Mouse (Mus musculus) intestine, embryonic 15.5 days (tissue): ENCODE measurements around the gene Cavin4. TPM values are rescaled to one million over a fixed set of nuclear protein-coding genes. Genes with fewer than 3 reads are reported as not detected.

Source experiments
- ATAC-seq: fragments of 200-750 bp; cut with Nextera tagmentation; 2 replicates; pipeline ENCODE4 v1.8.0; 2017; ENCODE audit warnings: moderate TSS enrichment, moderate library complexity
- H3K27ac ChIP-seq: fragments of 300-500 bp; sonication (generic); 2 replicates; pipeline ENCODE4 v1.5.1; 2015; ENCODE audit warnings: mild to moderate bottlenecking, inconsistent platforms
- H3K27me3 ChIP-seq: fragments of 300-500 bp; sonication (generic); replicated peaks from 2 replicates; pipeline ENCODE4 v1.6.1; 2015; ENCODE audit warnings: inconsistent platforms
- H3K36me3 ChIP-seq: fragments of 300-500 bp; sonication (generic); 2 replicates; pipeline ENCODE4 v1.6.1; 2015; ENCODE audit warnings: inconsistent platforms
- H3K4me1 ChIP-seq: fragments of 300-500 bp; sonication (generic); replicated peaks from 2 replicates; pipeline ENCODE4 v1.6.1; 2015; ENCODE audit warnings: inconsistent platforms
- H3K4me2 ChIP-seq: fragments of 300-500 bp; sonication (generic); replicated peaks from 2 replicates; pipeline ENCODE4 v1.6.1; 2015; ENCODE audit warnings: mild to moderate bottlenecking, inconsistent platforms
- H3K4me3 ChIP-seq: fragments of 300-500 bp; sonication (generic); replicated peaks from 2 replicates; pipeline ENCODE4 v1.5.1; 2015; ENCODE audit warnings: inconsistent platforms
- H3K9ac ChIP-seq: fragments of 300-500 bp; sonication (generic); 2 replicates; pipeline ENCODE4 v1.6.1; 2015; ENCODE audit warnings: inconsistent platforms
- H3K9me3 ChIP-seq: fragments of 300-500 bp; sonication (generic); 2 replicates; pipeline ENCODE4 v1.6.1; 2016; ENCODE audit warnings: inconsistent platforms
- WGBS: fragments of 180-500 bp; shearing (Covaris S2); methylation state at CpG from one replicate; pipeline ENCODE4 v1.1.7; 2015; 5-methylcytosine and 5-hydroxymethylcytosine counted together
- polyA plus RNA-seq: library from polyadenylated mRNA; unstranded; fragments of >200 nt; fragmentation: Nextera tagmentation; extraction: Ambion mirVana; gene quantifications from 2 replicates; pipeline ENCODE4 v1.2.1, GENCODE M21; 2015

Cavin4 gene
- 0.35 and 0.39 TPM in 2 replicates for polyA plus RNA-seq

DNA sequence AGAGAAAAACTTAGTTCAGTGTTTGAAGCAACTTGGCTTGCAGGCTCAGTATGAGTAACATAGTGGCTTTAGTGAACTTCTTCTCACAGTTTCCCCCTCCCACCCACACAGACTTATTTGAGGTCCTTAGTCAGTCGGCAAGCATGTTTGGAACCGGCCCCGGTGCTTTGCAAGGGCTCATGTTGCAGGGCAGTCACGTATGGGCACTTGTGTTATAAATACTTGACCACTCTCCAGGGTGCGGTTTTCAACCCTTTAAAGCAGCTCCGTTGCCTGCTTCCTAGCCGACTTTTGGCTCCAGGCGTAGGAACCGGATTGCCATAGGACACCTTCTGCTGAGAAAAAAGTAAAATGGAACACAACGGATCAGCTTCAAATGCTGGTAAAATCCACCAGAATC, at the start of gene Cavin4:
TSS of gene Cavin4 (plus strand) at position 244 of the 400 bp plus-strand sequence.
- H3K36me3 ChIP-seq = 0 out of 2 replicates have a peak, but pooled peaks cover 4% of the 10 kb centered on the region
- ATAC-seq = no peak
- 92% methylated on average over 10 of the region's 10 CpGs for WGBS
- H3K4me2 ChIP-seq = no peak within 1 kb of the TSS
- H3K9me3 ChIP-seq = no peaks in the 10 kb centered on the region
- H3K9ac ChIP-seq = no peak within 1 kb of the TSS
- H3K4me1 ChIP-seq = no peaks in the 10 kb centered on the region; the same call in 1 of the 2 replicates
- no peaks in the 10 kb centered on the region for H3K27me3 ChIP-seq
- no peak within 1 kb of the TSS for H3K4me3 ChIP-seq
- no peak within 1 kb of the TSS for H3K27ac ChIP-seq

- Histone ChIP-seq H3K4me2 (no peak overlapping the region), H3K4me3 (no peak overlapping the region), H3K27me3 (no peaks in the 10 kb centered on the region), H3K9ac (no peak overlapping the region), H3K4me1 (0 out of 2 replicates have a peak, but pooled peaks cover 3% of the 10 kb centered on the region), H3K9me3 (no peaks in the 10 kb centered on the region), H3K36me3 (0 out of 2 replicates have a peak, but pooled peaks cover 5% of the 10 kb centered on the region), H3K27ac (no peak overlapping the region)
- WGBS = 88% methylated on average over 4 of the region's 4 CpGs
- ATAC-seq = no peak
These were observed 47.8 kb upstream of the Cavin4 start for GRCm38 (mm10) chr4:48615483-48615882.

- Histone ChIP-seq H3K36me3 (0 out of 2 replicates have a peak, but pooled peaks cover 5% of the 10 kb centered on the region), H3K27me3 (no peaks in the 10 kb centered on the region), H3K9me3 (no peaks in the 10 kb centered on the region), H3K27ac (no peak overlapping the region), H3K9ac (no peak overlapping the region), H3K4me1 (0 out of 2 replicates have a peak, but pooled peaks cover 3% of the 10 kb centered on the region), H3K4me2 (no peak overlapping the region), H3K4me3 (no peak overlapping the region)
- 97% methylated on average over 15 of the region's 15 CpGs for WGBS
- ATAC-seq = no peak
These were observed 46.1 kb upstream of the Cavin4 start for GRCm38 (mm10) chr4:48617201-48617600.

DNA sequence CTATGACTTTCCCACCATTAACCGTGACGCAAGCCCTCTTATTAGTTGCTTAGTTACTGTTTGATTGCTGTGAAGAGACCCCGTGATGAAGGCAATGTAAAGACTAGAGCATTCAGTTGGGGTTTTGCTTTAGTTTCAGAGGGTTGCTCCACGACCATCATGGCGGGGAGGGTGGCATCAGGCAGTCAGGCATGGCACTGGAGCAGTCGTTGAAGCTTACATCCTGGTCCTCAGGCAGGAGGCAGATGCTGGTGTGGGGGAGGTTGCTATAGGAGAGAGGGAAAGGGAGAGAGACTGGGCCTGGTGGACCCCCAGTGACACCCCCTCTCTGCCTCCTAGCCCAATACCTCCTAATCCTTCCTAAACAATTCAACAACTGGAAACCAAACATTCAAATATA, 43.2 kb upstream of the Cavin4 start:
- Histone ChIP-seq H3K4me2 (no peak overlapping the region), H3K36me3 (0 out of 2 replicates have a peak, but pooled peaks cover 9% of the 10 kb centered on the region), H3K27ac (no peak overlapping the region), H3K4me3 (no peak overlapping the region), H3K9ac (no peak overlapping the region), H3K4me1 (0 out of 2 replicates have a peak, but pooled peaks cover 3% of the 10 kb centered on the region), H3K27me3 (no peaks in the 10 kb centered on the region), H3K9me3 (no peaks in the 10 kb centered on the region)
- ATAC-seq = no peak
- WGBS = 94% methylated on average over 6 of the region's 6 CpGs

DNA sequence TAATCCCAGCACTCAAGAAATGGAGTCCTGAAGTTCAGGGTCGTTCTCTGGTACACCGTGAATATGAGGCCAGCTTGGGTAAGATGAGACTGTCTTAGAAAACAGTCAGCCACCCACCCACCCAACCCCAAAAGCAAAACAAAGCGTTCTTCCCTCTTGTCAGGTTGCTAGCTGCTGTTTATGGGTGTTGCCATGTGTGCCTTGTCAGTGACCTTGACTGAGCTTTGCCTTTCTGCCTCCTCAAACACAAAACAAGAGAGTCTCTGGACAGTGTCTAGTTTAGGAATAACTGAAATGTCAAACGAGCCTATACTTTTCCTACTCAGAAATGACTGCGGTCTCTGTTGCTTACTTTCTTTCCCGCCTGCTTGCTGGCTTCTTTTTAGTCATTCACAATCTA, 41.1 kb upstream of the Cavin4 start:
- ATAC-seq = no peak
- Histone ChIP-seq H3K4me3 (no peak overlapping the region), H3K4me1 (no peaks in the 10 kb centered on the region), H3K27me3 (no peaks in the 10 kb centered on the region), H3K9me3 (no peaks in the 10 kb centered on the region), H3K36me3 (0 out of 2 replicates have a peak, but pooled peaks cover 4% of the 10 kb centered on the region), H3K27ac (no peak overlapping the region), H3K4me2 (no peak overlapping the region), H3K9ac (no peak overlapping the region)
- 51% methylated on average over 6 of the region's 6 CpGs for WGBS

DNA sequence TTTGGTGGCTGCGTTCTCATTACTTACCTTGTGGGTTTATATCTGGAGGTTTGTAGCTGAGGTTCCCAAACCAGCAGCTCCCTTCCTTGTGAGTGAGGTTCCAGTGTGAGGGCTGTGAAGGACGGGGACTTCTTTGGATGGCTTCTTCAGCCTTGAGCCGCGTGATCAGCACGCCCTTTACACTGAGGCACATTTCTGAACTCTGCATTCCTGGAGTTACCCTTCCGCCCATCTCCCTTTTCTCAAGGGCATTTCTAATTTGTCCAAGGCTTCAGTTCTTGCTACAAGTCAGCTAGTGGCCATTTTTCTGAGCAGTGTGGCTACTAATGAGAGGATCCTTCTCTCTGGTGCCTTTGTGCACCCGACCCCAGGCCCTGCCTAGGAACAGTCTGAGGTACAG, 40.4 kb upstream of the Cavin4 start:
- no peak overlapping the region for H3K27ac ChIP-seq
- H3K27me3 ChIP-seq = no peaks in the 10 kb centered on the region
- H3K36me3 ChIP-seq = 0 out of 2 replicates have a peak, but pooled peaks cover 4% of the 10 kb centered on the region
- WGBS = 92% methylated on average over 7 of the region's 7 CpGs
- H3K4me2 ChIP-seq = no peak overlapping the region
- H3K4me1 ChIP-seq = no peaks in the 10 kb centered on the region
- no peak overlapping the region for H3K4me3 ChIP-seq
- no peak overlapping the region for H3K9ac ChIP-seq
- no peak for ATAC-seq
- H3K9me3 ChIP-seq = no peaks in the 10 kb centered on the region

DNA sequence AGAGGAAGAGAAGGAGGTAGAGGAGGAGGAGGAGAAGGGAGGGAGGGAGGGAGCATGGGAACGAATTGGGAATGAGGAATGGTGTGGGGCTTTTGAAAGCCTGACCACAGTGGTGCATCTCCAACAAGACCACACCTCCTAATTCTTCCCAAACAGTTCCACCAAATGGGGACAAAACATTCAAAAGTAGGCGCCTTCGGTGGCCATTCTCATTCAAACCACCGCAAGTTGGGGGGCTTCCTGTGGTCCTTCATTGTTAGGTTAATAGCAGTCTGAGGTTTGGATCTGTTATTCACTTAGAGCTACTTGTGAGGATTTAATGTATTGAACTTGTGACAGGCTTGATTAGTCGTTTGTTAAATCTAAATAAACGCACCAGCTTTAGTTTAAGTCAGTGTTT, 38.4 kb upstream of the Cavin4 start:
- Histone ChIP-seq H3K4me1 (no peaks in the 10 kb centered on the region), H3K9ac (no peak overlapping the region), H3K4me2 (no peak overlapping the region), H3K9me3 (no peaks in the 10 kb centered on the region), H3K27me3 (no peaks in the 10 kb centered on the region), H3K36me3 (0 out of 2 replicates have a peak, but pooled peaks cover 4% of the 10 kb centered on the region), H3K4me3 (no peak overlapping the region), H3K27ac (no peak overlapping the region)
- WGBS = 73% methylated on average over 6 of the region's 6 CpGs
- no peak for ATAC-seq

- H3K4me2 ChIP-seq = no peak overlapping the region
- no peaks in the 10 kb centered on the region for H3K9me3 ChIP-seq
- ATAC-seq = no peak
- H3K9ac ChIP-seq = no peak overlapping the region
- H3K36me3 ChIP-seq = 0 out of 2 replicates have a peak, but pooled peaks cover 4% of the 10 kb centered on the region
- no peak overlapping the region for H3K4me3 ChIP-seq
- 73% methylated on average over 9 of the region's 9 CpGs for WGBS
- no peaks in the 10 kb centered on the region for H3K4me1 ChIP-seq
- H3K27me3 ChIP-seq = no peaks in the 10 kb centered on the region
- H3K27ac ChIP-seq = no peak overlapping the region
These were observed 37.5 kb upstream of the Cavin4 start for GRCm38 (mm10) chr4:48625836-48626235.

DNA sequence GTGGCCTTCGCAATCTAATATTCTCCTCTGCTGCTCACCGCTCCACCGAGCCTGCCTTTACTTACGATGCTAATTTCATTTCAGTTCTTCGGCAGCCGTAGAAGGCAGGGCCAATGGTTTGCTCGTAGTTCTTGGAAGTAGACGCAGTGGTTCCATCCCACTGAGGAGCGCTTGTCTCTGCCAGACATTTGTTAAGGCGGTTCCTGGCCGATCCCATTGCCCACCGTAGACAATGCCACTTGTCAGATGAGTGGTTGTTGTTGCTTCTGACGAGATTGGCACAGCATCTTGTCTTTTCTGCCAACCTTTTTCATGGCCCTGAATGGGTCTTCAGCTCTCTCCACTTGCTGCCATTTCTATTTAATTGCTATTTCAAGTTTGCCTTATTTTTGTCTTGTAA, 33.9 kb upstream of the Cavin4 start:
- Histone ChIP-seq H3K4me3 (no peak overlapping the region), H3K27me3 (no peaks in the 10 kb centered on the region), H3K36me3 (no peaks in the 10 kb centered on the region), H3K27ac (no peak overlapping the region), H3K4me2 (no peak overlapping the region), H3K4me1 (no peaks in the 10 kb centered on the region), H3K9me3 (no peaks in the 10 kb centered on the region), H3K9ac (no peak overlapping the region)
- no peak for ATAC-seq
- 94% methylated on average over 13 of the region's 13 CpGs for WGBS

DNA sequence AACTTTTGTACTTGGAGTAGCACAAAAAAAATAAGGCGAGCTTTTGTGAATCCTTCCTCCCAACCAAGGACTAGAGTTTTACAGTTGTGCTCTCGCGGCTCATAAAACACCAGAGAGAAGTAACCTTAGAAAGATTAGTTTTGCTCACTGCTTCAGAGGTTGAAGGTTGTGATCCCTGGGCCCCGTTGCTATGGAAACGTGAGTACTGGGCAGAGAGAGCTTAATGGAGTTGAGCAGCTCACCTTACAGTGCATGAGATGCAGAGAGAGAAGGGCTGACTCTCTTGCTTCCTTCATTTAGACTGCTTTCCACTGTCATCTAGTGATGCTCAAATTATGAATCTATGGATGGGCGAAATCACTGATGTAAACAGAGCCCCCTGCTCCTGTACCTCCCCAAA, 29.8 kb upstream of the Cavin4 start:
- WGBS = 68% methylated on average over 6 of the region's 6 CpGs

GRCm38 (mm10) chr4:48634058-48634457, 29.3 kb upstream of the Cavin4 start:
- 65% methylated on average over 2 of the region's 2 CpGs for WGBS
- H3K4me1 ChIP-seq = no peaks in the 10 kb centered on the region
- H3K27me3 ChIP-seq = no peaks in the 10 kb centered on the region
- H3K4me3 ChIP-seq = no peak overlapping the region
- no peak overlapping the region for H3K27ac ChIP-seq
- no peak for ATAC-seq
- no peak overlapping the region for H3K4me2 ChIP-seq
- H3K9me3 ChIP-seq = no peaks in the 10 kb centered on the region
- H3K36me3 ChIP-seq = no peaks in the 10 kb centered on the region
- H3K9ac ChIP-seq = no peak overlapping the region

More for the DNA sequence above, 29.8 kb upstream of the Cavin4 start:
- no peaks in the 10 kb centered on the region for H3K4me1 ChIP-seq
- no peaks in the 10 kb centered on the region for H3K36me3 ChIP-seq
- H3K4me2 ChIP-seq = no peak overlapping the region
- H3K9me3 ChIP-seq = no peaks in the 10 kb centered on the region
- H3K27ac ChIP-seq = no peak overlapping the region
- H3K9ac ChIP-seq = no peak overlapping the region
- H3K27me3 ChIP-seq = no peaks in the 10 kb centered on the region
- H3K4me3 ChIP-seq = no peak overlapping the region
- no peak for ATAC-seq

DNA sequence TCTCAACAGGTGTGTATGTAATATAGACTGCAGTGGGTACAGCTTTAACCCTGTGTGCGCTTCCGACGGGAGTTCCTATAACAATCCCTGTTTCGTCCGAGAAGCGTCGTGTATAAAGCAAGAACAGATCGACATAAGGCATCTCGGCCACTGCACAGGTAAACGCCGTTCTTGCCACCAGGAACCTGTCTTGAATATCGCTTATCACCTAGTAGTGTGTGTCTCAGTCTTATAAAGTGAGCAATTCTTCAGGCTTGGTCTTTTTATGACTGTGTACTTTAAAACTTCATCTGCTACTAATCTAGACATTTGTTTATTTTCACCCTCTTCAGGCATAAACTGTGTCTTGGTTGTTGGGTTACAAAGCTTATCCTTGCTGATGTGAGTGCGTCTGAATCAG, 26.5 kb upstream of the Cavin4 start:
- Histone ChIP-seq H3K27me3 (no peaks in the 10 kb centered on the region), H3K9ac (no peak overlapping the region), H3K9me3 (no peaks in the 10 kb centered on the region), H3K36me3 (0 out of 2 replicates have a peak, but pooled peaks cover 2% of the 10 kb centered on the region), H3K4me2 (no peak overlapping the region), H3K27ac (no peak overlapping the region), H3K4me1 (no peaks in the 10 kb centered on the region), H3K4me3 (no peak overlapping the region)
- 66% methylated on average over 13 of the region's 13 CpGs for WGBS
- ATAC-seq = peak; percentile 61; the same call in 1 of the 2 replicates

DNA sequence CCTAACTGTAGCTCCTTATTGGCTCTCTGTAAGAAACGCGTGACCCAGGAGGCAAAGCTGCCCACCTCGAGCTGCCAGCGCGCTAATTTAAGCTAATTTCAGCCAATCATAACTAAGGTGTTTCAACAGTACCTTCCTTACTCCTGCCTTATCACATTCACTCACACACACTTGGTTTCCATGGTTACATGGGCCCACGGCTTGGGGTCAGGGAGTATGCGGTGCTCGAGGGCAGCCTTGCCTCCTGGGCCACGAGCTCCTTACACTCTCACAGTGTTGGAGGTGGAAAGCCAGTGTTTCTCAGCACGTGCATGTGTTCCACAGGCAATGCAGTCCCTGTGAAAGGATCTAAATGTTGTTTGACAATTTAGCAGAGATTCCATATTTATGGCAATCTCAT, 25.2 kb upstream of the Cavin4 start:
- WGBS = 67% methylated on average over 10 of the region's 10 CpGs
- no peaks in the 10 kb centered on the region for H3K27me3 ChIP-seq
- H3K27ac ChIP-seq = no peak overlapping the region
- no peak overlapping the region for H3K9ac ChIP-seq
- no peak overlapping the region for H3K4me2 ChIP-seq
- ATAC-seq = no peak
- H3K4me1 ChIP-seq = no peaks in the 10 kb centered on the region
- H3K36me3 ChIP-seq = 0 out of 2 replicates have a peak, but pooled peaks cover 2% of the 10 kb centered on the region
- no peaks in the 10 kb centered on the region for H3K9me3 ChIP-seq
- H3K4me3 ChIP-seq = no peak overlapping the region
